Mouse (Mus musculus): ENCODE results near the gene Actr6. TPM values are rescaled to one million over a fixed set of nuclear protein-coding genes. Genes with fewer than 3 reads are reported as not detected.
A peak's percentile ranks its signal among the peaks of the same experiment; 100 is the strongest.
"Not testable (repeated sequence)": the region's sequence is repeated elsewhere in the genome, so short reads cannot be mapped to it uniquely, and the experiment has no call there.

Actr6 gene
- polyA plus RNA-seq, 1 experiment from 2014 or later, result 57.2 TPM

DNA sequence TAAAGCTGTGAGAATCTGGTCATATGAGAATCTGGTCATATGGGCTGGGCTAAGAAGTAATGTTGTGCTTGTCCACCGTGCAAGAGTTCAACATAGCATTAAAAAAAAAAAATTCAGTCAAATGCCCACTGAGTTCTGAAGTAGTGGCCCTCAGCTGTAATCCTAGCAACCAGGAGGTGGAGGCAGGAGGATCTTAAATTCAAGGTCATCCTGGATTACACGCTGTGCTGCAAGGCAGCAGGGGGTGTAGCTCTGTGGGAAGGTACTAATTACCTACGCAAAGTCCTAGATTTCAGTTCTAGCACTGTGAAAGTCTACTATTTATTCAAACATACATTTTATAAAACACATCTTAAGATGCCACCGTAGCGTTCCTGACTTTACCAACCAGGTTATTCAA is 754 bp downstream of the Actr6 start:
- no peaks in the 10 kb centered on the region for H3K9me3 ChIP-seq
- no peak for ATAC-seq (ENCODE audit: low FRiP score)
- H3K27me3 ChIP-seq, result no peaks in the 10 kb centered on the region
- peak overlapping the region; percentile 78; the same call in 1 of the 2 replicates for H3K27ac ChIP-seq
- peak overlapping the region; percentile 73 for H3K9ac ChIP-seq
- H3K4me3 ChIP-seq, result peak overlapping the region; percentile 67
- peaks cover 24% of the 10 kb centered on the region for H3K4me1 ChIP-seq (replicated peaks)
- peaks cover 6% of the 10 kb centered on the region for H3K36me3 ChIP-seq
- peak overlapping the region; percentile 76 for H3K4me2 ChIP-seq
- 19% methylated on average over 5 of the region's 5 CpGs for WGBS

DNA sequence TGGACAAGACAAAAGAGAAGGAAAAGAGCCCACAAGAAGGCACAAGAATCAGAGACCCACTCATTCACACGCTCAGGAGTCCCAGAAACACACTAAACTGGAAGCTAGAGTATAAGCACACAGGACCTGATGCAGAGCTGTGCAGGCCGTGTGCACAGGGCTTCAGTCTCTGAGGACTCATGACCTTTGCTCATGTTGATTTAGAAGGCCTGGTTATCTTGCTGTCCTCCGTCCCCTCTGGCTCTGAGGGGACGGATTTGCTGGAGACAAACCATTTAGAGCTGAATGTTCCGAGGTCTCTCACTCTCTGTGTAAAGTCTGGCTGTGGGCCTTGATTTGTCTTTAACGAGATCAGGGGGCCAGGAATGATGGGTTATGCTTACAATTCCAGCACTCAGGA is 1.7 kb downstream of the Actr6 start:
- 87% methylated on average over 6 of the region's 6 CpGs for WGBS
- Histone ChIP-seq H3K4me3 (no peak overlapping the region), H3K27me3 (no peaks in the 10 kb centered on the region), H3K27ac (no peak overlapping the region), H3K4me1 (replicated peaks) (peaks cover 24% of the 10 kb centered on the region), H3K9ac (0 out of 2 replicates have a peak overlapping the region, but pooled peaks have one; percentile 35), H3K4me2 (no peak overlapping the region), H3K36me3 (peaks cover 15% of the 10 kb centered on the region), H3K9me3 (no peaks in the 10 kb centered on the region)
- ATAC-seq (ENCODE audit: low FRiP score), result no peak

DNA sequence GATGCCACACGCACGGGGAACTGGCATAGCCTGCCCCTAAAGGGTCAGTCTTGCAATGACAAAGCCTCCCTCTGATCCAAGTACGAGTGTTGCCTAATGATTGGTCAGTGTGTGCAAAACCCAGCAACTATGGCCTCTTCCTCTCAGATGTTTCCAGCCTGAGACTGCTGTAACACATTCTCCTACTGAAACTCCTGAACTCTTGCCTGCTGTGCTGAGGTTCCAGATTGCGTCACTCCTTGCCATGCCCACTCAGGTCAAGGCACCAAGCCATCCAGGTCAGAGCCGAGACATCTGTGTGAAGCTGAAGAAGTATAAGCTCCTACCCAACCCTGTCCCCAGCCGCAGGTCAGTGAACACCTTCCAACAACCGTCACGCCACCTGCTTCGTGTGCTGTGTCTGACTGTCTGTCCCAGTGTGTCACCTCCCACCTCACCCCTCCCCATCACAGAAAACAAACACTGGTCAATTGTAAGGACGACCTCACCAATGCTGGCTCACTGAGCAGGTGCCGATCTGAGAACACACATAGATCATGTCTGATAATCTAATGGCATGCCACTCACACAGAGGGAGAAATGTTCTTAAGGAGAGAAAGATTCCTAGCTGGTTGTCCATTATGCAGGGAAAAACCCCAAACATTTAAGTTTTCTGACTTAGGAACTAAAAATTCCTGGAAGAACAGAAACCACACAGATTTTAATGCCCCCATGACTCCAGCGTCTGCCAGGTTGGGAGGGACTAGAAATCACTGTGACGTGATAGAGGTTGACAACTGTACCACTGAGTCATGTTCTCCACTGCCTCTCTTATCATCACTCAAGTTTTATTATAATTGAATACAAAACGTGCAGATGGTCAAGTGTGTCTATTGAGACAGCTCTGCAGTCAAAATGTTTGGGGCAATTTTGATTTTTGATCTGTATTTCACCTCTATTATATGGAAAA is 9.6 kb downstream of the Actr6 start:
- no peak for ATAC-seq (ENCODE audit: low FRiP score)
- Histone ChIP-seq H3K4me1 (replicated peaks) (no peaks in the 10 kb centered on the region), H3K27ac (no peak overlapping the region), H3K4me3 (no peak overlapping the region), H3K9ac (no peak overlapping the region), H3K9me3 (no peaks in the 10 kb centered on the region), H3K27me3 (no peaks in the 10 kb centered on the region), H3K36me3 (peaks cover 56% of the 10 kb centered on the region), H3K4me2 (no peak overlapping the region)
- 92% methylated on average over 14 of the region's 14 CpGs for WGBS

DNA sequence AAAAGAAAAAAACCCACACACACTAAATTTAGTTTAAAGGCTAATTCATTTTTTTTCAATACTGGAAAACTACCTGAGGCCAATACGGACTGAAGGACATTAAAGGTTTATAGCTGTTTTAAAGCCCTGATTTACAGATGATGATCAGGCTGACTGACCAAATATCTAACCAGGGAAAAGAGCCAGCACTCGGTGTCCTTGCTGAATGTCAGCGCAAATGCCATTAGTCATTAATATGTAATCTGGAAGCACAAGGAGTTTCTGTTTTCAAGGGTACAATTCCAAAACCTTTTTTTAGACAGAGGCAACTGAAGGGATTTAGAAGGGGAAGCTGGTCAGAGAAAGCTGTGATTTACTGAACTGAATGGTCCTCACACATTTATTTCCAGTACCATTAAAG is 11.3 kb downstream of the Actr6 start:
- Histone ChIP-seq H3K4me2 (no peak overlapping the region), H3K27ac (no peak overlapping the region), H3K36me3 (peaks cover 53% of the 10 kb centered on the region), H3K27me3 (no peaks in the 10 kb centered on the region), H3K4me1 (replicated peaks) (no peaks in the 10 kb centered on the region), H3K9ac (no peak overlapping the region), H3K9me3 (no peaks in the 10 kb centered on the region), H3K4me3 (no peak overlapping the region)
- ATAC-seq (ENCODE audit: low FRiP score), result no peak
- 89% methylated on average over 3 of the region's 3 CpGs for WGBS

DNA sequence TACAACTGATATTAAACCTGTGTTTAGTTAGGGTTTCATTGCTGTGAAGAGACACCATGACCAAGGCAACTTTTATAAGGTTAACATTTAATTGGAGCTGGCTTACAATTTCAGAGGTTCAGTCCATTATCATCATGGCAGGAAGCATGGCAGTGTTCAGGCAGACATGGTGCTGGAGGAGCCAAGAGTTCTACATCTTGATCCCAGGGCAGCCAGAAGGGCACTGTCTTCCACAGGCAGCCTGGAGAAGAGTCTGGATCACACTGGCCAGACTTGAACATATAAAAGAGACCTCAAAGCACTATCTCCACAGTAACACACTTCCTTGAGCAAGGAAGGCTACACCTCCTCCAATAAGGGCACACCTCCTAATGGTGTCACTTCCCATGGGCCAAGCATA is 11.8 kb downstream of the Actr6 start:
- no peak for ATAC-seq (ENCODE audit: low FRiP score)
- H3K4me1 ChIP-seq (replicated peaks), result no peaks in the 10 kb centered on the region
- peaks cover 53% of the 10 kb centered on the region for H3K36me3 ChIP-seq
- H3K4me2 ChIP-seq, result no peak overlapping the region
- no peaks in the 10 kb centered on the region for H3K27me3 ChIP-seq
- H3K4me3 ChIP-seq, result no peak overlapping the region
- no peak overlapping the region for H3K9ac ChIP-seq
- no peaks in the 10 kb centered on the region for H3K9me3 ChIP-seq
- no peak overlapping the region for H3K27ac ChIP-seq

DNA sequence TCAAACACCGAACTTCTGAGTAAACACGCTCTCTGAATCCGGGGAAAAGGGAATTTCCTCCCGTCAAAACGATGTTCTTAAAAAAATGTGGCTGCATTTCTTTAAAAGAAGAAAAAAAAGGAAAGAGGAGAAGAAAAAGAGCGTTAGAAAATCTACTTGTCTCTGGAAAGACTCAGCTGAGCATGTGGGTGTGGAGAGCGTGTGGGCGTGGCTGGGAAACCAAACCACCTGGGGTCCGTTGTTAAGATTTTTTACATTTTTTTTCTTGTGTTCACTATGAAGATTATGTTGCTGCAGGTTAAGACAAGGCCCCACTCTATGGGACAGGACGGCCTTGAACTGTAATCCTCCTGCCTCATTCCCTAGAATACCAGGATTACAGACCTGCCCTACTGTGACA is 17.2 kb downstream of the Actr6 start:
- Histone ChIP-seq H3K27me3 (no peaks in the 10 kb centered on the region), H3K9me3 (no peaks in the 10 kb centered on the region), H3K4me3 (no peak overlapping the region), H3K9ac (no peak overlapping the region), H3K36me3 (peaks cover 59% of the 10 kb centered on the region), H3K27ac (no peak overlapping the region), H3K4me2 (no peak overlapping the region), H3K4me1 (replicated peaks) (no peaks in the 10 kb centered on the region)
- WGBS, result 95% methylated on average over 10 of the region's 10 CpGs
- ATAC-seq (ENCODE audit: low FRiP score), result no peak

DNA sequence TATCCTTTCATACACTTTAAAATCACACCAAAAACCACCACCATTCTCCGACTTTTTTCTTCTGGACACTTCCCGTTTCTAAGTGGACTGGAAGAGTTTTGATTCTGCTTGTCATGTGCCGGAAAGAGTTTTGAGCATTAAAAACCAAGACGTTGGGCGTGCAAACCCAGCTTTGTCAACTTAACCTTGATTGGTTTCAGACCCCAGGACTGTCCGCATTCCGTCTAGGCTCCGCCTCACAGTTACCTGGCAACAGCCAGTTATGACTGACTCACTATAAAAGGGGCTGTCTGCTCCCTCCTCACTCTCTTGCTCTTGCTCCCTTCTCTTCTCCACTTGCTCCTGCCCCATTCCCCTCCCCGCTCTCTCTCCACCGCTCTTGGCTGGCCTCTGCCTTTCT is 23.4 kb downstream of the Actr6 start:
- no peaks in the 10 kb centered on the region for H3K9me3 ChIP-seq
- no peak overlapping the region for H3K9ac ChIP-seq
- 0 out of 2 replicates have a peak overlapping the region, but pooled peaks have one; percentile 19 for H3K4me2 ChIP-seq
- ATAC-seq (ENCODE audit: low FRiP score), result 0 out of 2 replicates have a peak, but pooled peaks have one; percentile 28
- H3K36me3 ChIP-seq, result peaks cover 24% of the 10 kb centered on the region
- 33% methylated on average over 10 of the region's 10 CpGs for WGBS
- H3K27ac ChIP-seq, result no peak overlapping the region
- no peak overlapping the region for H3K4me3 ChIP-seq
- H3K27me3 ChIP-seq, result no peaks in the 10 kb centered on the region
- 0 out of 2 replicates have a peak, but pooled peaks cover 3% of the 10 kb centered on the region for H3K4me1 ChIP-seq (replicated peaks)

DNA sequence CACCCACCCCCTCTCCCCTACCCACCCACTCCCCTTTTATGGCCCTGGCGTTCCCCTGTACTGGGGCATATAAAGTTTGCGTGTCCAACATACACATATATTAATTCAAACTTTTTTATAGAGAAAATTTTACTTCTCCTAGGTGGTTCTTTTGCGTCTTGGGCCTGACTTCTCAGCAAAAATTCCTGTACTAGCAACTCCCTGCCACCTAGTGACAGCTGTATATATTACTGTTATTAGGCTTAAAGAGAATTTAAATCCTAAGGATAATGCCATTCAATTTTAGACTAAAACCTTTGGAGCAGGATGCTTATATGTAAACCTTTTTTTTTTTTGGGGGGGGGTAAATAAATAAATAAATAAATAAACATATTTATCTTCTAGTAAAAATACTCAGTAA is 24.7 kb downstream of the Actr6 start:
- WGBS, result 92% methylated on average over 3 of the region's 3 CpGs

DNA sequence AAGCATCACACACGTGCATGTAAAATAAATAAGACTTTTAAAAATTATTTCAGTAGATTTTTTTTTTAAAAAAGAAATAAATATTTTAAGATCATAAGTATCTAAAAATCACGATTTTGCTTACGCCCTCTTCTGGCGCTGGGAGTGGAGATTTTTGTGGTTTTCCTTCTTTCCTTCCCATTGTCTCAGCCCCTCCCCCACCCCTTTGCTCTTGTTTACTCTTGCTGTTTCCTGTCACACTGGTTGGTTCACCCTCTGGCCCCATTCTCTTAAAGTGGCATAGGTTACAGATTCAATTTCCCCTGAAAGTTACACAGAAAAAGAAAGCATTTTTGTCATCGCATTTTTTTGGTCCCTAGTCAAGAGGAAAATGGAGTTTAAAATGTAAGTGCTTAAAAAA is 29.1 kb downstream of the Actr6 start:
- Histone ChIP-seq H3K9me3 (no peaks in the 10 kb centered on the region), H3K4me1 (replicated peaks) (no peaks in the 10 kb centered on the region), H3K36me3 (no peaks in the 10 kb centered on the region), H3K27me3 (no peaks in the 10 kb centered on the region), H3K4me2 (no peak overlapping the region), H3K9ac (no peak overlapping the region), H3K27ac (no peak overlapping the region), H3K4me3 (no peak overlapping the region)
- no peak for ATAC-seq (ENCODE audit: low FRiP score)
- 51% methylated on average over 5 of the region's 5 CpGs for WGBS

More for the DNA sequence above, 24.7 kb downstream of the Actr6 start:
- Histone ChIP-seq H3K27me3 (no peaks in the 10 kb centered on the region), H3K4me1 (replicated peaks) (0 out of 2 replicates have a peak, but pooled peaks cover 3% of the 10 kb centered on the region), H3K36me3 (peaks cover 12% of the 10 kb centered on the region), H3K9ac (no peak overlapping the region), H3K4me2 (no peak overlapping the region), H3K4me3 (no peak overlapping the region), H3K9me3 (no peaks in the 10 kb centered on the region), H3K27ac (no peak overlapping the region)
- ATAC-seq (ENCODE audit: low FRiP score), result no peak

DNA sequence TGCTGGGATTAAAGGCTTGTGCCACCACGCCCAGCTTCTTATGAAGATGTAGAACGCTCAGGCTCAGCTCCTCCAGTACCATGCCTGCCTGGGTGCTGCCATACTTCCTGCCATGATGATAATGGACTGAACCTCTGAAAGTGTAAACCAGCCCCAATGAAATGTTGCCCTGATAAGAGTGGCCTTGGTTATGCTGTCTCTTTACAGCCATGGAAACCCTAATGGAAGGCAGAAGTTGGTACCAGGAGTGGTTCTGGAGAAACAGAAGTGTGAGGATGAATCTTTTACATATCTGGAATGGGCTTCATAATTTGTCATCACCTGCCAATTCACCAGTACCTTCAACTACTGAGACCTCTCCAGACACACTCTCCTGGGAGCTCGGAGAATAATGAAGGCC is 34.1 kb downstream of the Actr6 start:
- Histone ChIP-seq H3K27me3 (no peaks in the 10 kb centered on the region), H3K9ac (no peak overlapping the region), H3K36me3 (no peaks in the 10 kb centered on the region), H3K27ac (no peak overlapping the region), H3K9me3 (no peaks in the 10 kb centered on the region), H3K4me3 (no peak overlapping the region), H3K4me2 (no peak overlapping the region), H3K4me1 (replicated peaks) (no peaks in the 10 kb centered on the region)
- no peak for ATAC-seq (ENCODE audit: low FRiP score)
- 95% methylated on average over 3 of the region's 3 CpGs for WGBS

DNA sequence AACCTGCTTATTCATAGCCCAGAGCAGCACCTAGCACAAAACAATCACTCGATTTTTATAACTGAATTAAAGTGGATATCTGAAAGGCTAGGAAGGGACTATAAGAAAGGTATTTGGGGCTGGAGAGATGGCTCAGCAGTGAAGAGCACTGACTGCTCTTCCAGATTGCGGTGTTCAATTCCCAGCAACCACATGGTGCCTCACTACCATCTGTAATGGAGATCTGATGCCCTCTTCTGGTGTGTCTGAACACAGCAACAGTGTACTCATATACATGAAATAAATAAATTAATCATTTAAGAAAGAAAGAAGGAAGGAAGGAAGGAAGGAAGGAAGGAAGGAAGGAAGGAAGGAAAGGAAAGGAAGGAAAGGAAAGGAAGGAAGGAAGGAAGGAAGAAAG is 35.8 kb downstream of the Actr6 start:
- not testable (repeated sequence) for H3K4me1 ChIP-seq (replicated peaks); H3K9ac ChIP-seq; H3K27ac ChIP-seq; H3K4me3 ChIP-seq; H3K9me3 ChIP-seq; H3K4me2 ChIP-seq; H3K27me3 ChIP-seq; H3K36me3 ChIP-seq; ATAC-seq (ENCODE audit: low FRiP score)
- WGBS, result 71% methylated on average over 2 of the region's 2 CpGs

DNA sequence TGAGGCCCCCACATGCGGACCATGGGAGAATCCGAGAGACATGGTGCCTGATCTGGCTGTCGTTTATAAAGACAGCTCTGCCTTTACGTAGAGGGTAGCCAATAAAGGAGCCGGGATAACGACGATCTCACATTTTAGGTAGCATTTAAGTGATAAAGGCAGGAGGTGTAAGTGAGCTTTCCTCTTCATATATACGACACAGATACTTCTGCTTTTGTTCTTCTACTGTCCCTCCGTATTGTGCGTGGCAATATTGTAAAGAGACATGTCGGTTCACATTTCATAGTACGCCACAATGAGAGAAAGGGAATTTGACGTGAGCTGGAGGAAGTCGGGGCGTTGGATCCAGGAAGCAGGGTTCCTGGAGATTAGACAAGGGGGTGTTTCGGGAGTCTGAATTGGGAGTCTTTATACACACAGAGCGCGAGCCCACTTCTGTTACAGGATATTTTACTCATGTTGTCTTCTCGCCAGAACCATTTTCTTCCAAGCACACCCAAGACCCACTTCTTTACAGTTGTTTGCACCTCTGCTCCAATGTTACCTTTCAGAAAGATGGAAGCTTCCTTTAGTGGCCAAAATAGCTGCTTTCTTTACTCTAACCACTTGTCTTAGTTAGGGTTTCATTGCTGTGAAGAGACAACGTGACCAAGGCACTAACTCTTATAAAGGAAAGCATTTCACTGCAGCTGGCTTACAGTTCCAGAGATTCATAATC is 36.7 kb downstream of the Actr6 start:
- 87% methylated on average over 20 of the region's 20 CpGs for WGBS
- Histone ChIP-seq H3K9ac (no peak overlapping the region), H3K4me1 (replicated peaks) (no peaks in the 10 kb centered on the region), H3K36me3 (no peaks in the 10 kb centered on the region), H3K4me2 (no peak overlapping the region), H3K4me3 (no peak overlapping the region), H3K27ac (no peak overlapping the region), H3K9me3 (no peaks in the 10 kb centered on the region), H3K27me3 (no peaks in the 10 kb centered on the region)
- ATAC-seq (ENCODE audit: low FRiP score), result no peak

Data from hindbrain, embryonic 13.5 days (tissue).